Mouse (Mus musculus): Measurements from ENCODE around the gene Cd68. TPM values are rescaled to one million over a fixed set of nuclear protein-coding genes. Genes with fewer than 3 reads are reported as not detected.
"Not testable (repeated sequence)": the region's sequence is repeated elsewhere in the genome, so short reads cannot be mapped to it uniquely, and the experiment has no call there.

The Cd68 gene
- polyA plus RNA-seq, 1 experiment from 2014 or later = 32.5 TPM

GRCm38 (mm10) chr11:69635471-69635870 lies 30.5 kb downstream of the Cd68 start:
- 82% methylated on average over 3 of the region's 3 CpGs for WGBS (ENCODE audit: insufficient replicate concordance)
- Histone ChIP-seq H3K4me2 (ENCODE audit: low read depth, low read length) (0 out of 2 replicates have a peak overlapping the region, but pooled peaks have one; percentile 13), H3K4me1 (ENCODE audit: insufficient read depth) (peaks cover 22% of the 10 kb centered on the region), H3K4me3 (ENCODE audit: low read depth, low read length) (no peak overlapping the region), H3K27ac (ENCODE audit: low read depth) (no peak overlapping the region), H3K27me3 (ENCODE audit: insufficient read depth, low read length) (no peaks in the 10 kb centered on the region), H3K9me3 (ENCODE audit: low read length) (no peaks in the 10 kb centered on the region), H3K9ac (replicated peaks) (no peak overlapping the region), H3K36me3 (replicated peaks; ENCODE audit: insufficient read depth, low read length) (peaks cover 15% of the 10 kb centered on the region)
- ATAC-seq (no peak), DNase-seq (no peak)
- no peak for TF ChIP-seq EP300 (IDR thresholded peaks at IDR 0.05; ENCODE audit: low read depth)
- TF ChIP-seq CTCF (IDR thresholded peaks at IDR 0.05; ENCODE audit: low read depth) = no peak

- H3K9me3 ChIP-seq (ENCODE audit: low read length) = no peaks in the 10 kb centered on the region
- peaks cover 4% of the 10 kb centered on the region; the same call in 1 of the 2 replicates for H3K36me3 ChIP-seq (replicated peaks; ENCODE audit: insufficient read depth, low read length)
- H3K4me1 ChIP-seq (ENCODE audit: insufficient read depth) = peaks cover 22% of the 10 kb centered on the region
- no peaks in the 10 kb centered on the region for H3K27me3 ChIP-seq (ENCODE audit: insufficient read depth, low read length)
- peak overlapping the region; percentile 97 for H3K27ac ChIP-seq (ENCODE audit: low read depth)
- no peak for TF ChIP-seq CTCF (IDR thresholded peaks at IDR 0.05; ENCODE audit: low read depth)
- TF ChIP-seq EP300 (IDR thresholded peaks at IDR 0.05; ENCODE audit: low read depth) = no peak
- peak overlapping the region; percentile 87 for H3K4me3 ChIP-seq (ENCODE audit: low read depth, low read length)
- DNase-seq (no peak), ATAC-seq (peak; percentile 56)
- WGBS (ENCODE audit: insufficient replicate concordance) = under 1% methylated on average over 40 of the region's 50 CpGs
- H3K4me2 ChIP-seq (ENCODE audit: low read depth, low read length) = peak overlapping the region; percentile 88
- peak overlapping the region; percentile 96 for H3K9ac ChIP-seq (replicated peaks)
Observed at GRCm38 (mm10) chr11:69633128-69633866, 32.7 kb downstream of the Cd68 start.

DNA sequence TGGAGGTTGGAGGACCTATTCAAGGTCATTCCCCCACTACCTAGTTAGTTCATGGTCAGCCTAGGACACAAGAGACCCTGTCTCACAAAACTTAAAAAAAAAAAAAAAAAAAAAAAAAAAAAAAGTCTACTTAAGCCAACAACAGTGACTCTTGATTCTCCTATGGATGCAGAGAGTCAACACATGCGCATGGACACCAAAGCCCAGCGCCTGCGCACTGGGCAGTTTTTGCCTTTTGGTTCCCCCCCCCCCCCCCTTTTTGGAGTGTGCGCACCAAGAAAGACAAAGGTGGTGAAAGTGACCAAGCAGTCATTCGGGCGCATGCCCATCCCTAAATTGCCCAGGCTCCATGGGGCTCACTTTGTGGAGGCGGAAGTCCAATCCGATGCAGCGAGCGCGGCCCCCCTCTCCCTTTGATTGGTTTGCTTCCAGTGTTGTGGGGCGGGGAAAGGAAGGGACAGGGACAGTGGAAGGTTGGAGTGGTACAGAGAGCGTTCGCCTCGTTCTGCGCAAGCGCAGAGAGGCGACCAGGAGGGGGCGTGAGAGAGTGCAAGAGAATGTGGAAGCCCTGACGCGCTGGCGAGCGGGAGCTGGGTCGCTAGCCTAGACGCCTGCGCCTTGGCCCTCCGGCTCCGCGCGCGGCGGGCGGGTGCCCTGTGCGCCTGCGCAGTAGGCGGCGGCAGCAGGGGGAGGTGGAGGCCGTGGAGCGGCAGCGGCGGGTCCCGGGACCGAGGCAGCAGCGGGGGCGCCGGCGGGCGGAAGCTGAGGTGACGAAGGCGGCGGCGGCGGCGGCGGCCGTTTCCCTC lies 33.5 kb downstream of the Cd68 start, which contains the start of gene Fxr2:
Fxr2 (plus strand) TSS at position 707 of the 806 bp plus-strand sequence.
- under 1% methylated on average over 44 of the region's 56 CpGs for WGBS (ENCODE audit: insufficient replicate concordance)
- no peak for TF ChIP-seq EP300 (IDR thresholded peaks at IDR 0.05; ENCODE audit: low read depth)
- TF ChIP-seq CTCF (IDR thresholded peaks at IDR 0.05; ENCODE audit: low read depth) = peak; percentile 98
- peaks cover 22% of the 10 kb centered on the region for H3K4me1 ChIP-seq (ENCODE audit: insufficient read depth)
- peak within 1 kb of the TSS; percentile 88 for H3K4me2 ChIP-seq (ENCODE audit: low read depth, low read length)
- H3K9ac ChIP-seq (replicated peaks) = peak within 1 kb of the TSS; percentile 96
- H3K4me3 ChIP-seq (ENCODE audit: low read depth, low read length) = peak within 1 kb of the TSS; percentile 87
- DNase-seq (peak; percentile 100), ATAC-seq (peak; percentile 95)
- no peaks in the 10 kb centered on the region for H3K9me3 ChIP-seq (ENCODE audit: low read length)
- H3K36me3 ChIP-seq (replicated peaks; ENCODE audit: insufficient read depth, low read length) = peaks cover 4% of the 10 kb centered on the region; the same call in 1 of the 2 replicates
- no peaks in the 10 kb centered on the region for H3K27me3 ChIP-seq (ENCODE audit: insufficient read depth, low read length)
- peak within 1 kb of the TSS; percentile 97 for H3K27ac ChIP-seq (ENCODE audit: low read depth)

DNA sequence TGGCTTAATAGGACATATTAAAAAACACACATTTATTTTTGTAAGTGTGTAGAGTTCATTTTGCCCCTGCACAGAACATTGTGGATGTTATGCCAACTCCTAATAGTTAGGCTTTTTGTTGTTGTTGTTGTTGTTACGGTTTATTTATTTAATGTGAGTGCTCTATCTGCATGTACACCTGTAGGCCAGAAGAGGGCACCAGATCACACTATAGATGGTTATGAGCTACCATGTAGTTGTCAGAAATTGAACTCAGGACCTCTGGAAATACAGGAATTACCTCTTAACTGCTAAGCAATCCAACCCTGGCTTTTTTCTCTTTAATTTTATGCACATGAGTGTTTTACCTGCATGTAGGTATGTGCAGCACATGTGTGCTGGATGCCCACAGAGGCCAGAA lies 36.2 kb downstream of the Cd68 start:
- Histone ChIP-seq H3K9me3 (ENCODE audit: low read length) (no peaks in the 10 kb centered on the region), H3K36me3 (replicated peaks; ENCODE audit: insufficient read depth, low read length) (no peaks in the 10 kb centered on the region), H3K4me3 (ENCODE audit: low read depth, low read length) (no peak overlapping the region), H3K4me2 (ENCODE audit: low read depth, low read length) (no peak overlapping the region), H3K27ac (ENCODE audit: low read depth) (no peak overlapping the region), H3K27me3 (ENCODE audit: insufficient read depth, low read length) (no peaks in the 10 kb centered on the region), H3K9ac (replicated peaks) (no peak overlapping the region), H3K4me1 (ENCODE audit: insufficient read depth) (peaks cover 8% of the 10 kb centered on the region)
- WGBS (ENCODE audit: insufficient replicate concordance) = 60% methylated on average over 1 of the region's 1 CpGs
- ATAC-seq (no peak), DNase-seq (no peak)
- TF ChIP-seq CTCF (IDR thresholded peaks at IDR 0.05; ENCODE audit: low read depth) = peak; percentile 84
- no peak for TF ChIP-seq EP300 (IDR thresholded peaks at IDR 0.05; ENCODE audit: low read depth)

DNA sequence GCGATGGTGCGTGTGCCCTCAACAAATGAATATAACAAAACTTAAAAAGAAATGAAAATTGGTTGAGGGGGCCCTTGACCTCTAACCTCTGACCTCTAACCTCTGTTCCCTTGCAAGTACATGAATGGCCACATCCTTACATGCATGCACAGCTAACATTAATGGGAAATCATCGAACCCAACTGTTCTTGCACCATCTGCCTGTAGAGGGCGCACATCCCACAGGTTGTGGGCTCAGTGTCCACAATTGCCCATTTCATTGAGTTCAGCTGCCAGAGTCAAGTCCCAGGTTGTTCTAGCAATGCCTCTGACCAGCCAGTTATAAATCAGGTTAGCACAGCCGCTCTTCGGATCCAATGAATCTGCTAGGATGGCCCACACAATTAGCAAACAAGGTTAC lies 37.7 kb downstream of the Cd68 start:
- TF ChIP-seq EP300 (IDR thresholded peaks at IDR 0.05; ENCODE audit: low read depth) (no peak), CTCF (IDR thresholded peaks at IDR 0.05; ENCODE audit: low read depth) (peak; percentile 99)
- Histone ChIP-seq H3K4me3 (ENCODE audit: low read depth, low read length) (no peak overlapping the region), H3K4me2 (ENCODE audit: low read depth, low read length) (no peak overlapping the region), H3K27ac (ENCODE audit: low read depth) (no peak overlapping the region), H3K9ac (replicated peaks) (no peak overlapping the region), H3K27me3 (ENCODE audit: insufficient read depth, low read length) (no peaks in the 10 kb centered on the region), H3K36me3 (replicated peaks; ENCODE audit: insufficient read depth, low read length) (no peaks in the 10 kb centered on the region), H3K4me1 (ENCODE audit: insufficient read depth) (peaks cover 4% of the 10 kb centered on the region), H3K9me3 (ENCODE audit: low read length) (no peaks in the 10 kb centered on the region)
- 36% methylated on average over 6 of the region's 6 CpGs for WGBS (ENCODE audit: insufficient replicate concordance)
- ATAC-seq (no peak), DNase-seq (peak; percentile 87)

DNA sequence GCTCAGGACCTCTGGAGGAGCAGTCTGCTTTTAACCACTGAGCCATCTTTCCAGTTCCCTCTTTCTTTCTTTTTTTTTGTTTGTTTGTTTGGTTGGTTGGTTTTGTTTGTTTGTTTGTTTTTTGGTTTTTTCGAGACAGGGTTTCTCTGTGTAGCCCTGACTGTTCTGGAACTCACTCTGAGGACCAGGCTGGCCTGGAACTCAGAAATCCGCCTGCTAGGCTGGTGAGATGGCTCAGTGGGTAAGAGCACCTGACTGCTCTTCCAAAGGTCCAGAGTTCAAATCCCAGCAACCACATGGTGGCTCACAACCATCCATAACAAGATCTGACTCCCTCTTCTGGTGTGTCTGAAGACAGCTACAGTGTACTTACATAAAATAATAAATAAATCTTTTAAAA lies 41.6 kb downstream of the Cd68 start:
- not testable (repeated sequence) for H3K27ac ChIP-seq (ENCODE audit: low read depth); H3K27me3 ChIP-seq (ENCODE audit: insufficient read depth, low read length); H3K4me3 ChIP-seq (ENCODE audit: low read depth, low read length); ATAC-seq; H3K4me2 ChIP-seq (ENCODE audit: low read depth, low read length); H3K36me3 ChIP-seq (replicated peaks; ENCODE audit: insufficient read depth, low read length); H3K4me1 ChIP-seq (ENCODE audit: insufficient read depth); H3K9me3 ChIP-seq (ENCODE audit: low read length); DNase-seq; H3K9ac ChIP-seq (replicated peaks)
- 74% methylated on average over 2 of the region's 2 CpGs for WGBS (ENCODE audit: insufficient replicate concordance)
